Mouse (Mus musculus) forebrain, postnatal 0 days (tissue): ENCODE results near the gene Krba1. TPM values are rescaled to one million over a fixed set of nuclear protein-coding genes. Genes with fewer than 3 reads are reported as not detected.

Experiments
- ATAC-seq: fragments of 200-750 bp; cut with Nextera tagmentation; 2 replicates; pipeline ENCODE4 v1.8.0; 2017; ENCODE audit warnings: mild to moderate bottlenecking, moderate library complexity
- DNase-seq: peaks from one replicate; pipeline ENCODE4 v3.0.0-alpha.2; 2015
- H3K27ac ChIP-seq: fragments of 300-500 bp; sonication (generic); 2 replicates; pipeline ENCODE4 v1.5.1; 2014; ENCODE audit warnings: low read depth, mild to moderate bottlenecking, antibody characterized with exemption, low read length, moderate library complexity, mixed read lengths
- H3K27me3 ChIP-seq: fragments of 300-500 bp; sonication (generic); 2 replicates; pipeline ENCODE4 v1.6.1; 2014; ENCODE audit warnings: mild to moderate bottlenecking, low read length, mixed read lengths; ENCODE audit not compliant: insufficient read depth
- H3K36me3 ChIP-seq: fragments of 300-500 bp; sonication (generic); 2 replicates; pipeline ENCODE4 v1.6.1; 2014; ENCODE audit warnings: mild to moderate bottlenecking, moderate library complexity; ENCODE audit not compliant: insufficient read depth
- H3K4me1 ChIP-seq: fragments of 300-500 bp; sonication (generic); 2 replicates; pipeline ENCODE4 v1.6.1; 2014; ENCODE audit warnings: antibody characterized with exemption; ENCODE audit not compliant: insufficient read depth
- H3K4me2 ChIP-seq: fragments of 300-500 bp; sonication (generic); 2 replicates; pipeline ENCODE4 v1.6.1; 2014; ENCODE audit warnings: low read depth, mild to moderate bottlenecking, moderate library complexity
- H3K4me3 ChIP-seq: fragments of 300-500 bp; sonication (generic); 2 replicates; pipeline ENCODE4 v1.5.1; 2014; ENCODE audit warnings: low read depth, low read length, mixed read lengths
- H3K9ac ChIP-seq: fragments of 300-500 bp; sonication (generic); 2 replicates; pipeline ENCODE4 v1.6.1; 2014; ENCODE audit warnings: mild to moderate bottlenecking
- H3K9me3 ChIP-seq: fragments of 300-500 bp; sonication (generic); 2 replicates; pipeline ENCODE4 v1.6.1; 2016; ENCODE audit warnings: low read length
- CTCF ChIP-seq: sonication (generic); IDR thresholded peaks from 2 replicates; pipeline ENCODE4 v1.5.1; 2016; ENCODE audit warnings: antibody characterized with exemption, control low read depth, low read depth
- WGBS: fragments of 180-500 bp; shearing (Covaris S2); extraction: QIAGEN DNeasy Blood & Tissue Kit; methylation state at CpG from one replicate; pipeline ENCODE4 v1.1.7; 2014; 5-methylcytosine and 5-hydroxymethylcytosine counted together
- polyA plus RNA-seq: library from polyadenylated mRNA; unstranded; fragments of >200 nt; fragmentation: Nextera tagmentation; extraction: Ambion mirVana; gene quantifications from 2 replicates; pipeline ENCODE4 v1.2.1, GENCODE M21; 2015
- total RNA-seq: library from RNA; depleted of rRNA; stranded (reverse); fragments of >200 nt; gene quantifications from 2 replicates; pipeline ENCODE4 v1.2.3, GENCODE M21; 2014

The Krba1 gene
- total and polyA plus RNA-seq, 2 experiments from 2014 or later = 20.4 to 49.9 TPM

GRCm38 (mm10) chr6:48424074-48424473 is 28.7 kb downstream of the Krba1 start:
- WGBS = 72% methylated on average over 5 of the region's 5 CpGs
- no peaks in the 10 kb centered on the region for H3K4me1 ChIP-seq
- DNase-seq = no peak

GRCm38 (mm10) chr6:48426956-48427355 is 31.6 kb downstream of the Krba1 start:
- H3K9me3 ChIP-seq = no peaks in the 10 kb centered on the region
- TF ChIP-seq CTCF = no peak
- no peaks in the 10 kb centered on the region for H3K4me1 ChIP-seq
- ATAC-seq (no peak), DNase-seq (no peak)
- no peaks in the 10 kb centered on the region for H3K27me3 ChIP-seq
- H3K4me2 ChIP-seq = no peak overlapping the region
- WGBS = 80% methylated on average over 5 of the region's 5 CpGs
- H3K4me3 ChIP-seq = no peak overlapping the region
- H3K27ac ChIP-seq = no peak overlapping the region
- no peak overlapping the region for H3K9ac ChIP-seq
- no peaks in the 10 kb centered on the region for H3K36me3 ChIP-seq

More at GRCm38 (mm10) chr6:48424074-48424473, 28.7 kb downstream of the Krba1 start:
- no peak overlapping the region for H3K4me3 ChIP-seq
- no peak overlapping the region for H3K4me2 ChIP-seq
- no peak overlapping the region for H3K27ac ChIP-seq
- no peaks in the 10 kb centered on the region for H3K27me3 ChIP-seq
- no peak for TF ChIP-seq CTCF
- ATAC-seq = no peak
- H3K9ac ChIP-seq = no peak overlapping the region
- H3K9me3 ChIP-seq = no peaks in the 10 kb centered on the region
- H3K36me3 ChIP-seq = no peaks in the 10 kb centered on the region

DNA sequence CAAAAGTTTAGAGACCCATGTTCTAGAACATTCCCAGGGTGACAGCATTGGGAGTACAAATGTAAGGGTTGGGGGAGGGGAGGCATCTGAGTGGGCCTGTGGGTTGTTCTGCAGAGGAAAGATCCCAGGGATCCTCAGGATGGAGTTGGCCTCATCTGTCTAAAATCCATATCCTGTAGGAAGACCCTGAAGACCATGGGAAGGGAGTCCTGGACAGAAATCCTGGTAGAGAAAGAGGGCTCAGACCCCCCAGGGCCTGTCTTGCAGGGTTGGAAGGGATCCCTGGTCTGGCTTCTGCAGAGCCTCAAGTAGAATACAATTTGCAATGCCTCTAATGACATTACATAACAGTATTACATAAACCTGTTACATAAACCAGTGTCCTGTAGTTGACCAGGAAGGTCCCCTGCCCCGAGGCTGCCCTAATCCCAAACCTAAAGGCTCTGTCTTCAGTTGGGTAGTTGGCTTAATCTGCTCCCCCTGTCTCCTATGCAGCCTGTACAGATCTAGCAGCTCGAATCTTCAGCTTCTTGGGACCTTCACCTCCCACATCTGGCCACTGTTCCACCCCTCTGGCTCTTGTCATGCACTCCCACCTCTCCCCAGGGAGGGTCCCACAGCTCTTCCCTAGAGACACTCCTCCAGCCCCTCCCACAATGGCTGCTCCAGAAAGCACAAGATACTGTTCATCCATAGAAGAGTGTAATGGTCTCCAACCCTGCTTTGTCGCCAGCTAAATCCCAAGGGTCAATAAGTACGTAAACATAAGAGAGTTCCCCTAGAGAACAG is 33.6 kb downstream of the Krba1 start:
- 83% methylated on average over 4 of the region's 4 CpGs for WGBS
- H3K4me2 ChIP-seq = no peak overlapping the region

GRCm38 (mm10) chr6:48430748-48431147 is 35.4 kb downstream of the Krba1 start:
- H3K36me3 ChIP-seq = no peaks in the 10 kb centered on the region
- H3K27ac ChIP-seq = no peak overlapping the region
- ATAC-seq (no peak), DNase-seq (no peak)
- no peak for TF ChIP-seq CTCF
- H3K27me3 ChIP-seq = no peaks in the 10 kb centered on the region
- H3K4me1 ChIP-seq = no peaks in the 10 kb centered on the region
- H3K9ac ChIP-seq = no peak overlapping the region
- no peak overlapping the region for H3K4me2 ChIP-seq
- WGBS = 78% methylated on average over 5 of the region's 5 CpGs
- no peaks in the 10 kb centered on the region for H3K9me3 ChIP-seq
- H3K4me3 ChIP-seq = no peak overlapping the region

More for the DNA sequence above, 33.6 kb downstream of the Krba1 start:
- no peak overlapping the region for H3K4me3 ChIP-seq
- DNase-seq (no peak), ATAC-seq (no peak)
- no peaks in the 10 kb centered on the region for H3K9me3 ChIP-seq
- no peaks in the 10 kb centered on the region for H3K36me3 ChIP-seq
- H3K9ac ChIP-seq = no peak overlapping the region
- H3K27ac ChIP-seq = no peak overlapping the region
- H3K4me1 ChIP-seq = no peaks in the 10 kb centered on the region
- no peaks in the 10 kb centered on the region for H3K27me3 ChIP-seq
- TF ChIP-seq CTCF = no peak

DNA sequence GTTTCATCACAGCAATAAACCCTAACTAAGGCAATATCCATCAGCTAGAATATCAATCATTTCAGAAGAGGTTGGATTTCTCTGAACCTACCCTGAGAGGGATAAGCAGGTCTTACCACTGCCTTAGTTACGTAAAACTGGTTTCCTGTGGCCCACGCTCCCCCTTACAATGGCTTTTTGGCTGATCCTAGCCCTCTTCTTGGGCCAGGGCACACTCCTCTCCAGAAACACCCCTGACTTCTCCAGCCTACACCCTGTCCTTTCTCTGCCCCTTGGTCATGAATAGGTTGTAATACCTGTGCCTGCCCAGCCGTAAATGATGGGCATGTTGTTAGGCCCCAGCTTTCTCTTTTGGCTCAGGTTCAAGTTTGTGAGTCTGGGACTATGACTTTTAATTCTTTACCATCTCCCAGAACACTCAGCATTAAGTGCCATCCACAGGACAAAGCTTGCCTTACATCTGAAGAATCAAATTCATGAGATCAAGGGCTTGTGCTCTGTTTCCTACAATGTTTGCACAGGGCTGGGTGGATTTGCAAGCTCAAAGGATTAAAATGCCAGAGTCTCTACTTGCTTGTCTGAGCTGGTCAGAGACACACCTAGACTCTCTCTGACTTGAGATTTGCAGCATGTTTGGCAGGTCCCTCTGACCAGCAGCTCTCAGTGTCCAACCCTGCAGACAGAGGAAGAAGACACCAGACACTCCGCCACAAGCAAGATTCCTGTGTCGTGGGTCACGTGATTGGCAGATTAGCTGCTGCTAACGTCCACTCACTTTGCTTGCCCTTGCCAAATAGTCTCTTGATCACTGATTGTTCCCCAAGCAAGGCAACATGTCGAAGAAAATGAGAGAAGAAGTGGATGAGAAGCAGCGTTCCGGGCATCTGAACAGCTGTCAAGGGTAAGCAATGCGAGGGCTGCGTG is 37.8 kb downstream of the Krba1 start:
- DNase-seq = no peak
- no peak for ATAC-seq
- no peak overlapping the region for H3K9ac ChIP-seq
- no peak overlapping the region for H3K4me2 ChIP-seq
- no peaks in the 10 kb centered on the region for H3K4me1 ChIP-seq
- WGBS = 70% methylated on average over 12 of the region's 12 CpGs
- TF ChIP-seq CTCF = no peak
- no peaks in the 10 kb centered on the region for H3K27me3 ChIP-seq
- peaks cover 8% of the 10 kb centered on the region for H3K36me3 ChIP-seq
- no peak overlapping the region for H3K27ac ChIP-seq
- no peaks in the 10 kb centered on the region for H3K9me3 ChIP-seq
- H3K4me3 ChIP-seq = no peak overlapping the region

DNA sequence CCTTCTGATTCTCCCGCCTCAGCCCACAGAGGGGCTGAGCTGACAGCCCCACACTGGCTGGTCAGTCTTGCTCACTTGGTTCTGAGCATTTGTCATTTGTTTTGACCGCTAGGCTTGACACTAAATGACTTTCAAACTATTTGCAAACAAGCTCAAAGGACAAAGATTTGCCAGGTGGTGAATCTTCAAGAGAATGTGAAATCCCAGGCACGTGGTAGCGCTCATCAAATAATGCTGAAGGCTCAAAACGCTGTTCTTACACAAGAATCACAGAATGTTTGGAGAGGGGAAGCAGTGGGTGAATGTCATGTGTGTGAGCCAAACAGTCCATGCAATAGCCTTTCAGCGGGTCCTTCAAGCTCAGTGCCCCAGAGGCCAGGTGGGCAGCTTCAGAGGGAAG is 39.3 kb downstream of the Krba1 start:
- H3K4me3 ChIP-seq = no peak overlapping the region
- H3K27me3 ChIP-seq = no peaks in the 10 kb centered on the region
- DNase-seq = no peak
- no peak overlapping the region for H3K4me2 ChIP-seq
- TF ChIP-seq CTCF = no peak
- no peak overlapping the region for H3K9ac ChIP-seq
- no peak for ATAC-seq
- no peaks in the 10 kb centered on the region for H3K9me3 ChIP-seq
- no peak overlapping the region for H3K27ac ChIP-seq
- WGBS = 63% methylated on average over 6 of the region's 6 CpGs
- H3K4me1 ChIP-seq = no peaks in the 10 kb centered on the region
- peaks cover 18% of the 10 kb centered on the region for H3K36me3 ChIP-seq

- ATAC-seq = no peak
- TF ChIP-seq CTCF = no peak
These were observed 39.7 kb downstream of the Krba1 start for GRCm38 (mm10) chr6:48435111-48435510.

More at GRCm38 (mm10) chr6:48435111-48435510, 39.7 kb downstream of the Krba1 start:
- 67% methylated on average over 5 of the region's 5 CpGs for WGBS
- H3K9me3 ChIP-seq = no peaks in the 10 kb centered on the region
- no peaks in the 10 kb centered on the region for H3K4me1 ChIP-seq
- H3K4me2 ChIP-seq = no peak overlapping the region
- DNase-seq = no peak
- H3K27me3 ChIP-seq = no peaks in the 10 kb centered on the region
- no peak overlapping the region for H3K27ac ChIP-seq
- H3K36me3 ChIP-seq = peaks cover 18% of the 10 kb centered on the region
- H3K4me3 ChIP-seq = no peak overlapping the region
- H3K9ac ChIP-seq = no peak overlapping the region
